Mouse (Mus musculus) olfactory bulb, adult 2 months (tissue): ENCODE data around the gene 5730455P16Rik. TPM values are rescaled to one million over a fixed set of nuclear protein-coding genes. Genes with fewer than 3 reads are reported as not detected.

Experiments used
- H3K27ac ChIP-seq: fragments of 200-500 bp; 2 replicates; pipeline ENCODE4 v1.5.1; 2012; ENCODE audit warnings: low read depth, low read length; ENCODE audit not compliant: insufficient read depth
- H3K4me1 ChIP-seq: fragments of 200-500 bp; 2 replicates; pipeline ENCODE4 v1.6.1; 2012; ENCODE audit warnings: low read length; ENCODE audit not compliant: control insufficient read depth, insufficient read depth
- H3K4me3 ChIP-seq: fragments of 200-500 bp; 2 replicates; pipeline ENCODE4 v1.5.1; 2012; ENCODE audit warnings: mild to moderate bottlenecking, low read depth, low read length, moderate library complexity; ENCODE audit not compliant: insufficient read depth
- CTCF ChIP-seq: fragments of 200-500 bp; IDR thresholded peaks from 2 replicates; pipeline ENCODE4 v1.5.1; 2012; ENCODE audit warnings: low read depth, mild to moderate bottlenecking, low read length, moderate library complexity; ENCODE audit not compliant: insufficient read depth
- POLR2A ChIP-seq: fragments of 200-500 bp; IDR thresholded peaks from 2 replicates; pipeline ENCODE4 v1.6.1; 2012; ENCODE audit warnings: mild to moderate bottlenecking, low read depth, low read length, moderate library complexity; ENCODE audit not compliant: insufficient read depth
- WGBS: fragments of 180-500 bp; shearing (Covaris S2); methylation state at CpG from one replicate; pipeline ENCODE4 v1.1.7; 2018; 5-methylcytosine and 5-hydroxymethylcytosine counted together
- polyA plus RNA-seq: library from polyadenylated mRNA; stranded (reverse); fragments of >200 nt; gene quantifications from 2 replicates; pipeline ENCODE4 v1.2.4, GENCODE M21; 2012; ENCODE audit warnings: low replicate concordance; ENCODE audit not compliant: missing spikeins, insufficient read depth, insufficient read length

The 5730455P16Rik gene
- polyA plus RNA-seq, 1 experiment, result not detected

- no peak for TF ChIP-seq POLR2A
- no peak for TF ChIP-seq CTCF
- 76% methylated on average over 13 of the region's 13 CpGs for WGBS
- H3K4me3 ChIP-seq, result no peak overlapping the region
- H3K27ac ChIP-seq, result no peak overlapping the region
- no peaks in the 10 kb centered on the region for H3K4me1 ChIP-seq
These were observed 54.6 kb downstream of the 5730455P16Rik start for GRCm38 (mm10) chr11:80323255-80323654.

- TF ChIP-seq CTCF, result no peak
- TF ChIP-seq POLR2A, result no peak
- Histone ChIP-seq H3K4me3 (no peak overlapping the region), H3K4me1 (peaks cover 17% of the 10 kb centered on the region), H3K27ac (no peak overlapping the region)
- WGBS, result 55% methylated on average over 10 of the region's 10 CpGs
These were observed 61.8 kb downstream of the 5730455P16Rik start for GRCm38 (mm10) chr11:80315743-80316639.

- 88% methylated on average over 4 of the region's 4 CpGs for whole genome bisulfite sequencing
- TF ChIP-seq CTCF (no peak), POLR2A (no peak)
- H3K4me1 ChIP-seq, result peaks cover 18% of the 10 kb centered on the region
These were observed 63.9 kb downstream of the 5730455P16Rik start for GRCm38 (mm10) chr11:80313944-80314343.

GRCm38 (mm10) chr11:80313462-80313861 is 64.4 kb downstream of the 5730455P16Rik start:
- Histone ChIP-seq H3K4me1 (peaks cover 18% of the 10 kb centered on the region), H3K27ac (no peak overlapping the region), H3K4me3 (no peak overlapping the region)
- WGBS, result 86% methylated on average over 1 of the region's 1 CpGs
- TF ChIP-seq CTCF, result no peak
- no peak for TF ChIP-seq POLR2A

More at GRCm38 (mm10) chr11:80313944-80314343, 63.9 kb downstream of the 5730455P16Rik start:
- Histone ChIP-seq H3K4me3 (no peak overlapping the region), H3K27ac (no peak overlapping the region)

- Histone ChIP-seq H3K4me3 (no peak overlapping the region), H3K4me1 (peaks cover 18% of the 10 kb centered on the region), H3K27ac (no peak overlapping the region)
- WGBS, result 62% methylated on average over 6 of the region's 6 CpGs
- TF ChIP-seq CTCF (no peak), POLR2A (0 out of 2 replicates have a peak, but pooled peaks have one; percentile 25)
These were observed 65.3 kb downstream of the 5730455P16Rik start for GRCm38 (mm10) chr11:80312565-80312964.

GRCm38 (mm10) chr11:80312049-80312448 is 65.8 kb downstream of the 5730455P16Rik start:
- Histone ChIP-seq H3K4me3 (no peak overlapping the region), H3K27ac (no peak overlapping the region), H3K4me1 (peaks cover 18% of the 10 kb centered on the region)
- WGBS, result 63% methylated on average over 2 of the region's 2 CpGs
- TF ChIP-seq CTCF (no peak), POLR2A (no peak)

GRCm38 (mm10) chr11:80311271-80311670 is 66.6 kb downstream of the 5730455P16Rik start:
- TF ChIP-seq CTCF (no peak), POLR2A (no peak)
- H3K27ac ChIP-seq, result no peak overlapping the region
- 51% methylated on average over 4 of the region's 4 CpGs for WGBS
- H3K4me3 ChIP-seq, result no peak overlapping the region
- peaks cover 18% of the 10 kb centered on the region for H3K4me1 ChIP-seq

Other genes starting within 250 kb of the 5730455P16Rik start
- gene Tefm, start 235.9 kb downstream of the 5730455P16Rik start, polyA plus RNA-seq, result not detected in 2 replicates
- not detected in 2 replicates for gene Adap2, start 223.9 kb downstream of the 5730455P16Rik start, polyA plus RNA-seq
- gene Rnf135, start 194.2 kb downstream of the 5730455P16Rik start, polyA plus RNA-seq, result not detected in 2 replicates
- gene Rhot1, start 169.0 kb downstream of the 5730455P16Rik start, polyA plus RNA-seq, result not detected in 2 replicates
- gene Rhbdl3, start 77.1 kb downstream of the 5730455P16Rik start, polyA plus RNA-seq, result not detected in 2 replicates
- gene Zfp207, start 5.2 kb upstream of the 5730455P16Rik start, polyA plus RNA-seq, result 162 and 401 TPM in 2 replicates
- gene Psmd11, start 50.6 kb upstream of the 5730455P16Rik start, polyA plus RNA-seq, result not detected in 2 replicates
- gene Cdk5r1, start 99.0 kb upstream of the 5730455P16Rik start, polyA plus RNA-seq, result 97.4 and 147 TPM in 2 replicates